Mouse (Mus musculus) heart, embryonic 12.5 days (tissue): Measurements from ENCODE around the gene Mrpl33. TPM values are rescaled to one million over a fixed set of nuclear protein-coding genes. Genes with fewer than 3 reads are reported as not detected.

Experiments used
- ATAC-seq: fragments of 200-750 bp; cut with Nextera tagmentation; 2 replicates; pipeline ENCODE4 v1.8.0; 2017; ENCODE audit warnings: moderate TSS enrichment, moderate library complexity; ENCODE audit not compliant: insufficient number of reproducible peaks, low FRiP score
- H3K27ac ChIP-seq: fragments of 300-500 bp; sonication (generic); 2 replicates; pipeline ENCODE4 v1.5.1; 2016; ENCODE audit warnings: mild to moderate bottlenecking, moderate library complexity; ENCODE audit not compliant: poor library complexity, severe bottlenecking
- H3K27me3 ChIP-seq: fragments of 300-500 bp; sonication (generic); replicated peaks from 2 replicates; pipeline ENCODE4 v1.6.1; 2016; ENCODE audit warnings: mild to moderate bottlenecking, moderate library complexity
- H3K36me3 ChIP-seq: fragments of 300-500 bp; sonication (generic); 2 replicates; pipeline ENCODE4 v1.6.1; 2016; ENCODE audit warnings: mild to moderate bottlenecking, moderate library complexity
- H3K4me1 ChIP-seq: fragments of 300-500 bp; sonication (generic); replicated peaks from 2 replicates; pipeline ENCODE4 v1.6.1; 2016; ENCODE audit warnings: mild to moderate bottlenecking
- H3K4me2 ChIP-seq: fragments of 300-500 bp; sonication (generic); 2 replicates; pipeline ENCODE4 v1.6.1; 2016; ENCODE audit warnings: mild to moderate bottlenecking, moderate library complexity
- H3K4me3 ChIP-seq: fragments of 300-500 bp; sonication (generic); 2 replicates; pipeline ENCODE4 v1.5.1; 2016; ENCODE audit warnings: mild to moderate bottlenecking
- H3K9ac ChIP-seq: fragments of 300-500 bp; sonication (generic); 2 replicates; pipeline ENCODE4 v1.6.1; 2016; ENCODE audit warnings: mild to moderate bottlenecking, moderate library complexity
- H3K9me3 ChIP-seq: fragments of 300-500 bp; sonication (generic); replicated peaks from 2 replicates; pipeline ENCODE4 v1.6.1; 2016; ENCODE audit warnings: mild to moderate bottlenecking, moderate library complexity
- WGBS: fragments of 180-500 bp; shearing (Covaris S2); methylation state at CpG from one replicate; pipeline ENCODE4 v1.1.7; 2016; 5-methylcytosine and 5-hydroxymethylcytosine counted together
- polyA plus RNA-seq: library from polyadenylated mRNA; unstranded; fragments of >200 nt; fragmentation: Nextera tagmentation; extraction: Ambion mirVana; gene quantifications from 2 replicates; pipeline ENCODE4 v1.2.1, GENCODE M21; 2016

The Mrpl33 gene
- polyA plus RNA-seq, 1 experiment from 2014 or later: 372 TPM

GRCm38 (mm10) chr5:31669984-31670383, 73.2 kb downstream of the Mrpl33 start:
- Histone ChIP-seq H3K27ac (no peak overlapping the region), H3K4me2 (no peak overlapping the region), H3K4me1 (peaks cover 15% of the 10 kb centered on the region), H3K9me3 (no peaks in the 10 kb centered on the region), H3K9ac (no peak overlapping the region; the same call in 1 of the 2 replicates), H3K4me3 (no peak overlapping the region), H3K36me3 (no peaks in the 10 kb centered on the region), H3K27me3 (no peaks in the 10 kb centered on the region)
- WGBS: 60% methylated on average over 5 of the region's 5 CpGs
- ATAC-seq: no peak

DNA sequence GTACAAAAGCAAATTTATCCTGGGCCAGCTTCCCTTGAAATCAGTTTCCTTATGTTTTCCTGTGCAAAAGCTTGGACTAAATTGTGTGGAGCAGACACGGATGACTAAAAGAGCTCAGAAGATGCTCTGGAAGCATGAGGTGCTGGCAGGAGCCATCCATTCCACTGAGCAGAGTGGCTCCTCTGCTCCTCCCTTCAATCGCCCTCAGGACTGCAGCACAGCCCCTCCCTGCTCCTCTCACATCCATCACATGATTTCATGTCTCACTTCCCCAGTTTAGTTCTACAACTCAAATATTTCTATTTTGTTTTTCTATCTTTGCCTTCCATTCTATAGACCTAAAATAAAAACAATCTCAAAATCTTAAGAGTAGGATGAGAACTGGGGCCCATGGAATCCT, 74.4 kb downstream of the Mrpl33 start:
- Histone ChIP-seq H3K4me1 (peaks cover 15% of the 10 kb centered on the region), H3K4me3 (no peak overlapping the region), H3K4me2 (no peak overlapping the region), H3K9me3 (no peaks in the 10 kb centered on the region), H3K9ac (no peak overlapping the region), H3K27ac (no peak overlapping the region), H3K27me3 (no peaks in the 10 kb centered on the region), H3K36me3 (no peaks in the 10 kb centered on the region)
- ATAC-seq: no peak
- 66% methylated on average over 2 of the region's 2 CpGs for WGBS

GRCm38 (mm10) chr5:31673431-31673830, 76.7 kb downstream of the Mrpl33 start:
- H3K4me2 ChIP-seq: no peak overlapping the region
- WGBS: 69% methylated on average over 2 of the region's 2 CpGs
- H3K9me3 ChIP-seq: no peaks in the 10 kb centered on the region
- H3K36me3 ChIP-seq: no peaks in the 10 kb centered on the region
- no peaks in the 10 kb centered on the region for H3K27me3 ChIP-seq
- 0 out of 2 replicates have a peak overlapping the region, but pooled peaks have one; percentile 32 for H3K9ac ChIP-seq
- no peak overlapping the region for H3K27ac ChIP-seq
- no peak for ATAC-seq
- H3K4me3 ChIP-seq: no peak overlapping the region
- H3K4me1 ChIP-seq: peaks cover 15% of the 10 kb centered on the region

DNA sequence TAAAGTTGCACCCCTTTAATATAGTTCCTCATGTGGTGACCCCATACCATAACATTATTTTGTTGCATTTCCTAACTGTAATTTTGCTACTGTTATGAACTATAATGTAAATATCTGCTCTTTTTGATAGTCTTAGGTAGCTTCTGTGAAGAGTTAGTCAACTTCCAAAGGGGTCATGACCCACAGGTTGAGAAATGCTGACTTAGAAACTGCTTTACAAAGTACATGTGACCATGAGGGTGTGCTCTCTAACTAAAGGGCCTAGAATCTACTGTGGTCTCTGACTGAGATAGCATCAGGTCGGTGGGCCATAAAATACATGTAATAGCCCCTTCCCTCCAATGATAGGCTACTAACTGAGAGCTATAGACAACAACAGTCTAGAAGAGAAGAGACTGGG, 81.3 kb downstream of the Mrpl33 start:
- Histone ChIP-seq H3K4me2 (no peak overlapping the region), H3K4me1 (peaks cover 6% of the 10 kb centered on the region), H3K9ac (no peak overlapping the region), H3K27me3 (no peaks in the 10 kb centered on the region), H3K27ac (no peak overlapping the region), H3K9me3 (no peaks in the 10 kb centered on the region), H3K4me3 (no peak overlapping the region), H3K36me3 (no peaks in the 10 kb centered on the region)
- WGBS: 62% methylated on average over 1 of the region's 1 CpGs
- no peak for ATAC-seq

- Histone ChIP-seq H3K4me3 (no peak overlapping the region), H3K36me3 (no peaks in the 10 kb centered on the region), H3K27ac (no peak overlapping the region), H3K9ac (no peak overlapping the region), H3K4me1 (0 out of 2 replicates have a peak, but pooled peaks cover 3% of the 10 kb centered on the region), H3K9me3 (no peaks in the 10 kb centered on the region), H3K4me2 (no peak overlapping the region), H3K27me3 (no peaks in the 10 kb centered on the region)
- no peak for ATAC-seq
- WGBS: 84% methylated on average over 4 of the region's 4 CpGs
Observed at GRCm38 (mm10) chr5:31680183-31680582, 83.4 kb downstream of the Mrpl33 start.

DNA sequence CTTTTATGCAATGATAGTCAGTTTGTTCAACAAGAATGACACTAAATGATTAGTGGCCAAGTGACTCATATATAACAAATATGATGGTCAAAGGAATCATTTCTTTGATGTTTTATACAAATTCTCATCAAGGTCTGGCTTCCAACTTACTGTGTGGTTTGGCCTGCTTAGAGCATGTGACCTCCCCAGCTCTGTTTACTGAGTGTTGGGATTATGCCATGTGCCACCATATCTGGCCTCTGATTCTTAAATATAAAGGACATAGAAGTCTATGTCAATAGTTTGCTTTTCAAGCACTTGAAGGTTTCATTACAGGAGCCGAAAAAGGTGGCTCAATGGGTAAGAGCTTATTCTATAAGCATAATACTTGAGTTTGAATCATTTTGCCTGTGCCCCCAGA, 85.6 kb downstream of the Mrpl33 start:
- Histone ChIP-seq H3K4me3 (no peak overlapping the region), H3K4me2 (no peak overlapping the region), H3K9me3 (no peaks in the 10 kb centered on the region), H3K36me3 (no peaks in the 10 kb centered on the region), H3K9ac (no peak overlapping the region), H3K27me3 (no peaks in the 10 kb centered on the region), H3K4me1 (peaks cover 6% of the 10 kb centered on the region), H3K27ac (no peak overlapping the region)
- WGBS: 85% methylated on average over 1 of the region's 1 CpGs
- no peak for ATAC-seq

DNA sequence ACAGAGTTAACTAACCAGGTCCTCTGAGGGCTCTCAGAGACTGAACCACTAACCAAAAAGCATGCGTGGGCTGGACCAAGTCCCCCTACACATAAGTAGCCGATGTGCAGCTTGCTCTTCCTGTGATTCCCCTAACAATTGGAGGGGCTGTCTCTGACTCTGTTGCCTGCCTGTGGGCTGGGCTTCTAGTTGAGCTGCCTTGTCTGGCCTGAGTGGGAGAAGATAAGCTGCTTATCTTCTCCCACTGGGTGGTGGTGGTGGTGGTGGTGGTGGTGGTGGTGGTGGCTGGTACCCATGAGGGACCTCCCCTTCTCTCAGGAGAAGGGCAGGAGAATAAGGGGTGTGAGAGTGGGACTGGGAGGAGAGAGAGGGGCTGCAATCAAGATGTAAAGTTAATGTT, 89.3 kb downstream of the Mrpl33 start:
- H3K27me3 ChIP-seq: no peaks in the 10 kb centered on the region
- H3K27ac ChIP-seq: no peak overlapping the region
- no peak overlapping the region for H3K4me2 ChIP-seq
- no peaks in the 10 kb centered on the region for H3K36me3 ChIP-seq
- WGBS: 26% methylated on average over 2 of the region's 2 CpGs
- no peak overlapping the region for H3K9ac ChIP-seq
- peak; percentile 91 for ATAC-seq
- no peaks in the 10 kb centered on the region for H3K9me3 ChIP-seq
- H3K4me3 ChIP-seq: no peak overlapping the region
- peaks cover 6% of the 10 kb centered on the region for H3K4me1 ChIP-seq

- Histone ChIP-seq H3K9ac (no peak overlapping the region), H3K4me3 (no peak overlapping the region), H3K27ac (no peak overlapping the region), H3K4me1 (peaks cover 12% of the 10 kb centered on the region), H3K27me3 (no peaks in the 10 kb centered on the region), H3K36me3 (no peaks in the 10 kb centered on the region), H3K9me3 (no peaks in the 10 kb centered on the region), H3K4me2 (no peak overlapping the region)
- 81% methylated on average over 3 of the region's 3 CpGs for WGBS
- no peak for ATAC-seq
Observed at GRCm38 (mm10) chr5:31687972-31688371, 91.2 kb downstream of the Mrpl33 start.

DNA sequence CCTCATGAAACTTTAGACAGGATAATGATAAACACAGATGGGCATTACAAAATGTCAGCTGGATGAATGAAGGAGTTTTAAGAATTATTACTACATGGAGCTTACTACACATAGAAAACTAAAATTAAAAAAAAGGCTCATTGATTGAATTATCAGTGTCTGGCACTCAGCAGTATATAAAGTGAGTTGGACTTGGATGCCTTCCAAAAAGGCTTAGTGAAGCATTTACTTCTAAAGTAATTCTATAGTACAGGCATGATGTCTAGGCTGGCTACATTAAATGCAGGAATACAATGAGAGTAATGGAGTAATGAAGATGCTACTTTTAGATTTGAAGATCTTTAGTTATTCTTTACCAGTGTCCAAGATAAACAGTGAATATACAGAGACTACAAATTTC, 96.5 kb downstream of the Mrpl33 start:
- no peak overlapping the region for H3K9ac ChIP-seq
- H3K9me3 ChIP-seq: no peaks in the 10 kb centered on the region
- ATAC-seq: no peak
- H3K27me3 ChIP-seq: no peaks in the 10 kb centered on the region
- no peak overlapping the region for H3K4me2 ChIP-seq
- H3K4me3 ChIP-seq: no peak overlapping the region
- no peak overlapping the region for H3K27ac ChIP-seq
- H3K4me1 ChIP-seq: peaks cover 9% of the 10 kb centered on the region
- H3K36me3 ChIP-seq: no peaks in the 10 kb centered on the region

DNA sequence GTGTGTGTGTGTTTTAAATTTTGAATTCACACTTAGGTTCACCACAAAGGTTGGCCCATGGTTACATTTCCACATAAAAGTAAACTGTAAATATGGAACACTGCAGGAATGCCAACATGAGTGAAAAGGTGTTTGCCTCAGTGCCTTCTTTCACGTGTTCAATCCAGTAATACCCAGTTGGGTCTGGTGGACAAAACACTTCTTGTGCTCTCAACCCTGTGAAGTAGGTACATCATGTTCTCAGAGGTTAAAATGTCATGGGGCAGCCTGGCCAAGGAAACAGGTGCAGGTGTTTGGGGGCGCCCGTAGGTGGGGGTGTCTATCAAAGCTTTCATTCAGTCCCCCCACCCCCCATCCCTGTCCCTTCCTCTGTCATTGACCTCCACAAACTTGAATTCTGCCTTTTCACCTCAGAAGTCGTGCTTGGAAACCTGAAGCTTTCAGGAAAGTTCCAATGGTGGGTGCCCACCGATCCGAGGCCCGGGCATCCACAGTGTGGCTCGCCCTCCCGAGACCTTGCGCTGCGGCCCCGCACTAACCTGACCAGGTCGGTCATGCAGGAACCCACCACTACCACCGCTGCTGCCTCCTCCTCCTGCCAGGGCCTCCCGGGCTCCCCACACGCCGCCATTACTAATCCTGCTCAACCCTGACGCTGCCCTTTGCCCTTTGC, 100.4 kb downstream of the Mrpl33 start, which contains the start of gene Rbks:
Rbks (minus strand) TSS at position 657 of the 673 bp plus-strand sequence.
- ATAC-seq: no peak
- Histone ChIP-seq H3K4me3 (peak within 1 kb of the TSS; percentile 90), H3K4me1 (peaks cover 6% of the 10 kb centered on the region), H3K9ac (peak within 1 kb of the TSS; percentile 89), H3K27ac (peak within 1 kb of the TSS; percentile 93), H3K9me3 (no peaks in the 10 kb centered on the region), H3K36me3 (peaks cover 3% of the 10 kb centered on the region; the same call in 1 of the 2 replicates), H3K27me3 (no peaks in the 10 kb centered on the region), H3K4me2 (peak within 1 kb of the TSS; percentile 85)
- WGBS: 8% methylated on average over 18 of the region's 18 CpGs

GRCm38 (mm10) chr5:31697644-31698296, 101.0 kb downstream of the Mrpl33 start, which contains the start of gene Babam2:
Gene Babam2 (plus strand): TSS chr5:31697684.
- peak within 1 kb of the TSS; percentile 85 for H3K4me2 ChIP-seq
- H3K27ac ChIP-seq: peak within 1 kb of the TSS; percentile 93
- H3K9me3 ChIP-seq: no peaks in the 10 kb centered on the region
- H3K27me3 ChIP-seq: no peaks in the 10 kb centered on the region
- peaks cover 4% of the 10 kb centered on the region; the same call in 1 of the 2 replicates for H3K4me1 ChIP-seq
- H3K36me3 ChIP-seq: peaks cover 9% of the 10 kb centered on the region; the same call in 1 of the 2 replicates
- ATAC-seq: peak; percentile 96
- peak within 1 kb of the TSS; percentile 90 for H3K4me3 ChIP-seq
- under 1% methylated on average over 70 of the region's 71 CpGs for WGBS
- peak within 1 kb of the TSS; percentile 89 for H3K9ac ChIP-seq
